Mouse (Mus musculus) intestine, embryonic 14.5 days (tissue): ENCODE measurements around the gene Serpine1. TPM values are rescaled to one million over a fixed set of nuclear protein-coding genes. Genes with fewer than 3 reads are reported as not detected.

Source experiments
- ATAC-seq: fragments of 200-750 bp; cut with Nextera tagmentation; replicated peaks from 2 replicates; pipeline ENCODE4 v1.8.0; 2017; ENCODE audit warnings: low read depth, moderate number of reproducible peaks, moderate TSS enrichment, moderate library complexity; ENCODE audit not compliant: low FRiP score, low TSS enrichment
- DNase-seq: peaks from one replicate; pipeline ENCODE4 v3.0.0-alpha.2; 2018; ENCODE audit warnings: low spot score
- H3K27ac ChIP-seq: fragments of 300-500 bp; sonication (generic); 2 replicates; pipeline ENCODE4 v1.5.1; 2014; ENCODE audit warnings: low read depth, mild to moderate bottlenecking, control low read depth
- H3K27me3 ChIP-seq: fragments of 300-500 bp; sonication (generic); replicated peaks from 2 replicates; pipeline ENCODE4 v1.6.1; 2014; ENCODE audit warnings: low read length, control low read depth; ENCODE audit not compliant: control insufficient read depth, insufficient read depth
- H3K36me3 ChIP-seq: fragments of 300-500 bp; sonication (generic); 2 replicates; pipeline ENCODE4 v1.6.1; 2014; ENCODE audit warnings: low read length, control low read depth; ENCODE audit not compliant: control insufficient read depth, insufficient read depth
- H3K4me1 ChIP-seq: fragments of 300-500 bp; sonication (generic); replicated peaks from 2 replicates; pipeline ENCODE4 v1.6.1; 2014; ENCODE audit warnings: low read length, control low read depth, mixed read lengths; ENCODE audit not compliant: control insufficient read depth, insufficient read depth
- H3K4me2 ChIP-seq: fragments of 300-500 bp; sonication (generic); 2 replicates; pipeline ENCODE4 v1.6.1; 2014; ENCODE audit warnings: low read length
- H3K4me3 ChIP-seq: fragments of 300-500 bp; sonication (generic); 2 replicates; pipeline ENCODE4 v1.5.1; 2014; ENCODE audit warnings: low read depth, low read length, control low read depth, mixed read lengths
- H3K9ac ChIP-seq: fragments of 300-500 bp; sonication (generic); 2 replicates; pipeline ENCODE4 v1.6.1; 2014; ENCODE audit warnings: mild to moderate bottlenecking, low read length
- H3K9me3 ChIP-seq: fragments of 300-500 bp; sonication (generic); 2 replicates; pipeline ENCODE4 v1.6.1; 2016; ENCODE audit warnings: low read length, control low read depth; ENCODE audit not compliant: control insufficient read depth
- WGBS: fragments of 180-500 bp; shearing (Covaris S2); extraction: QIAGEN DNeasy Blood & Tissue Kit; methylation state at CpG from one replicate; pipeline ENCODE4 v1.1.7; 2014; 5-methylcytosine and 5-hydroxymethylcytosine counted together
- polyA plus RNA-seq: library from polyadenylated mRNA; unstranded; fragments of >200 nt; fragmentation: Nextera tagmentation; extraction: Ambion mirVana; gene quantifications from 2 replicates; pipeline ENCODE4 v1.2.1, GENCODE M21; 2014

Serpine1 gene
- polyA plus RNA-seq, 1 experiment from 2014 or later, result 0.34 TPM

DNA sequence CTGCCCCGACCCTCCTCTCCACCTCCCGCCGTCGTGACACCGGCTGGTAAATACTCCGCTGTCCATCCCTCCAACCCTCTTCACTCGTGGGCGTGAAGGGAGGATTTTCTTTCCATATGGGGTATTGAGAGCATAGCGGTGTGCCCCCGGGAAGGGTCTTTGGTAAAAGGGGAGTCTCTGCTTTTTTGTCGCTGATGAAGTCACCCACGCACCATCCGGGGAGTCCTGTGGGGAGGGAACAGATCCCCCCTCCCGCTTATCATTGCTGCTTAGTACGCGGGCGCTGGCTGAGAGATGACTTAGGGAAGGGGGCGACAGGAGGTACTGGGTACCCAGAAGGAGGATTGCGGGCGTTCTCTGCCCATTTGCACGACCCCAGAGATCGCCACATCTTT is 41.7 kb downstream of the Serpine1 start:
- peak overlapping the region; percentile 49; the same call in 1 of the 2 replicates for H3K4me2 ChIP-seq
- peaks cover 22% of the 10 kb centered on the region for H3K4me1 ChIP-seq
- no peaks in the 10 kb centered on the region for H3K9me3 ChIP-seq
- DNase-seq (no peak), ATAC-seq (no peak; the same call in 1 of the 2 replicates)
- no peak overlapping the region for H3K27ac ChIP-seq
- H3K36me3 ChIP-seq, result peaks cover 4% of the 10 kb centered on the region; the same call in 1 of the 2 replicates
- H3K4me3 ChIP-seq, result no peak overlapping the region
- no peak overlapping the region for H3K9ac ChIP-seq
- H3K27me3 ChIP-seq, result peaks cover 66% of the 10 kb centered on the region
- WGBS, result 11% methylated on average over 22 of the region's 22 CpGs

DNA sequence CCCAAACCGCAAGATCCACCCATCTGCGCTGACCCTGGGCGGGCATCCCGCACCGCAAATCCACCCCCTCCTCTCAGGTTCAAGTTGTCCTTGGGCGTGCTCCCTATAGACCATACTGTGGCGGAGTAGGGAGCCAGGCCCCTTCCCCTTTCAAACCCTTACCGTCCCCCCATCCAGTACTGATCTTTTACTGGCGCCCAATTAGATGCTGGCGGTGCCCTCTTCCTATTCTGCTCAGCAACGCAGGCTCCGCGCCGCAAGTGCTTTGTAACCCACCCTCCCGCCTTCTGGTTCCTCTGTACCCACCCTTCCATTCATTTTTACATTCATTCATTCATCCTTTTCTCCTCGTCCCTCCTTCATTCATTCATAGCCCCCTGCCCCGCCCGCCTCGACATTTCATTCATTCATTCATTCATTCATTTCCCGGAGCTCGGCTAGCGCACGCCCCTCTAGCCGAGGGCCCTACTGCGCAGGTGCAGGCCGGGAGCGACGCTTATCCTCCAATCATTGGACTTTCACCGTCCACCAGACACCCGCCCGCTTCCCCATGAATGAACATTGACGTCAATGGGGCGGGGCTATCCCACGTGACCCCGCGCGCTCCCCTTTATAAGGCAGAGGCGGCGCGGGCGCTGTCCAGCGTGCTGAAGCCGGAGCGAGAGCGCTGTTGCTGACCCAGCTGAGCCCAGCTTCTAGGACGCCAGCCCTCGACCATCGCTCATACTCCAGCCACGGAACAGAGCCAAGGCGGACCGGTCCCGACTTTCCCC is 42.2 kb downstream of the Serpine1 start:
- H3K4me1 ChIP-seq, result peaks cover 22% of the 10 kb centered on the region
- no peak overlapping the region for H3K9ac ChIP-seq
- H3K9me3 ChIP-seq, result no peaks in the 10 kb centered on the region
- H3K4me3 ChIP-seq, result peak overlapping the region; percentile 34
- peak; percentile 100 for DNase-seq
- under 1% methylated on average over 52 of the region's 52 CpGs for WGBS
- peak overlapping the region; percentile 49 for H3K4me2 ChIP-seq
- H3K27me3 ChIP-seq, result peaks cover 72% of the 10 kb centered on the region
- peak; percentile 66 for ATAC-seq
- no peaks in the 10 kb centered on the region for H3K36me3 ChIP-seq
- no peak overlapping the region for H3K27ac ChIP-seq

GRCm38 (mm10) chr5:137029273-137029585 is 42.8 kb downstream of the Serpine1 start:
- WGBS, result 2% methylated on average over 8 of the region's 8 CpGs
- 0 out of 2 replicates have a peak overlapping the region, but pooled peaks have one; percentile 34 for H3K4me3 ChIP-seq
- H3K9ac ChIP-seq, result no peak overlapping the region
- peak overlapping the region; percentile 49 for H3K4me2 ChIP-seq
- H3K9me3 ChIP-seq, result no peaks in the 10 kb centered on the region
- H3K27ac ChIP-seq, result no peak overlapping the region
- no peaks in the 10 kb centered on the region for H3K36me3 ChIP-seq
- ATAC-seq (no peak), DNase-seq (no peak)
- peaks cover 78% of the 10 kb centered on the region for H3K27me3 ChIP-seq
- peaks cover 22% of the 10 kb centered on the region for H3K4me1 ChIP-seq

GRCm38 (mm10) chr5:137028561-137029272 is 43.4 kb downstream of the Serpine1 start:
- H3K27ac ChIP-seq, result no peak overlapping the region
- DNase-seq (no peak), ATAC-seq (no peak)
- H3K36me3 ChIP-seq, result no peaks in the 10 kb centered on the region
- H3K9me3 ChIP-seq, result no peaks in the 10 kb centered on the region
- peaks cover 82% of the 10 kb centered on the region for H3K27me3 ChIP-seq
- H3K4me2 ChIP-seq, result no peak overlapping the region
- WGBS, result 8% methylated on average over 27 of the region's 29 CpGs
- no peak overlapping the region for H3K4me3 ChIP-seq
- H3K4me1 ChIP-seq, result peaks cover 22% of the 10 kb centered on the region
- H3K9ac ChIP-seq, result no peak overlapping the region

DNA sequence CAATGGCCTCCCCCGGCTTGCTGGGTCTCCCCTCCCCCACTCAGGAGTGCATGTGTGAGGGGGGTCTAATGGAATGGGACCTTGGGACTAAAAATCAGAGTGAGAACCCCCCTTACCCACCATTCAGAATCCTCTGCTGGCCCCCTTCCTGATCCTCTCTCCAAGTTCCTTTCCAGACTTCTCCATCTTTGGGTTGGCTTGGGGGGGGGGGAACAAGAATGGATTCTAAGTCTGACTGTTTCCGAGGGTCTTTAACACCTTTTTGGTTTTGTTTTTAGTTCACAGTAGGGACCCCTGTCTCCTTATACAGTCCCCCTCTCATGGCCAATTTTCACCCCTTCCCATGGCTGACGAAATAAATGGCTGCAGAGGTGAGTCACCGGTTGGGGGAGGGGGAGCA is 46.0 kb downstream of the Serpine1 start, which contains the start of gene Vgf:
TSS of gene Vgf (plus strand) at position 301 of the 400 bp plus-strand sequence.
- no peak for ATAC-seq
- Histone ChIP-seq H3K4me2 (0 out of 2 replicates have a peak within 1 kb of the TSS, but pooled peaks have one; percentile 3), H3K4me3 (no peak within 1 kb of the TSS)

GRCm38 (mm10) chr5:137025132-137025531 is 46.9 kb downstream of the Serpine1 start:
- Histone ChIP-seq H3K36me3 (no peaks in the 10 kb centered on the region), H3K9me3 (no peaks in the 10 kb centered on the region), H3K27me3 (peaks cover 63% of the 10 kb centered on the region), H3K9ac (no peak overlapping the region), H3K27ac (no peak overlapping the region), H3K4me1 (peaks cover 5% of the 10 kb centered on the region; the same call in 1 of the 2 replicates), H3K4me3 (no peak overlapping the region), H3K4me2 (0 out of 2 replicates have a peak overlapping the region, but pooled peaks have one; percentile 3)
- DNase-seq (peak; percentile 95), ATAC-seq (no peak)
- WGBS, result 2% methylated on average over 23 of the region's 23 CpGs

More for the DNA sequence above, 46.0 kb downstream of the Serpine1 start, which contains the start of gene Vgf:
- Histone ChIP-seq H3K4me1 (peaks cover 8% of the 10 kb centered on the region; the same call in 1 of the 2 replicates), H3K9me3 (no peaks in the 10 kb centered on the region), H3K36me3 (no peaks in the 10 kb centered on the region), H3K9ac (no peak within 1 kb of the TSS), H3K27me3 (peaks cover 71% of the 10 kb centered on the region), H3K27ac (no peak within 1 kb of the TSS)
- WGBS, result 24% methylated on average over 4 of the region's 4 CpGs
- DNase-seq, result no peak

DNA sequence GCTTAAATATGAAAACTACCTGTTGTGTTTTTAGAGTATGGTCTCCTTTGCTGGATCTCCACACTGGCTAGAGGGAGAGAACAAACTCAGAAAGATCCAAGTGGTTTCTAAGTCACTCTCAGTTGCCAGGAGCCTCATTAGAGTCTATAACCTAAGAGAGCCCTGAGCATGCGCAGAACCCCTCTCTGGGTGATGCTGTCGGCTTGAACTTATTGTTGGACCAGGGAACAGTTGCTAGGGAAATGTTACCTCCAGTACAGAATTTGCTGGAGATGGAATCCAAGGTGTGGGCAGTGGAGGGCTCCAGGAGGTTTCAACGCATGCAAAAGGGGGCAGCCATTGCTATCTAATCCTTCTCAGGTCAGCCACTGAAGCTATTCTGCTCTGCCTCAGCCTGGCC is 47.8 kb downstream of the Serpine1 start:
- Histone ChIP-seq H3K36me3 (no peaks in the 10 kb centered on the region), H3K27me3 (peaks cover 57% of the 10 kb centered on the region), H3K4me3 (no peak overlapping the region), H3K9me3 (no peaks in the 10 kb centered on the region), H3K9ac (no peak overlapping the region), H3K4me1 (peaks cover 2% of the 10 kb centered on the region; the same call in 1 of the 2 replicates), H3K4me2 (no peak overlapping the region), H3K27ac (no peak overlapping the region)
- DNase-seq (no peak), ATAC-seq (no peak)
- 50% methylated on average over 3 of the region's 3 CpGs for WGBS

- no peak overlapping the region for H3K4me3 ChIP-seq
- no peaks in the 10 kb centered on the region for H3K9me3 ChIP-seq
- H3K36me3 ChIP-seq, result no peaks in the 10 kb centered on the region
- H3K27ac ChIP-seq, result no peak overlapping the region
- ATAC-seq (no peak), DNase-seq (no peak)
- no peak overlapping the region for H3K9ac ChIP-seq
- whole genome bisulfite sequencing, result 93% methylated on average over 3 of the region's 3 CpGs
- H3K4me1 ChIP-seq, result no peaks in the 10 kb centered on the region
- no peak overlapping the region for H3K4me2 ChIP-seq
- H3K27me3 ChIP-seq, result 0 out of 2 replicates have a peak, but pooled peaks cover under 1% of the 10 kb centered on the region
Observed at GRCm38 (mm10) chr5:137015913-137016312, 56.2 kb downstream of the Serpine1 start.
